Mouse (Mus musculus) heart, postnatal 0 days (tissue): ENCODE data around the gene Hk2.

ENCODE experiments used
- CTCF ChIP-seq: IDR thresholded peaks from 2 replicates; pipeline ENCODE4 v1.5.1; 2016; ENCODE audit warnings: antibody characterized with exemption, control low read depth, low read depth
- EP300 ChIP-seq: IDR thresholded peaks from 2 replicates; pipeline ENCODE4 v1.6.1; 2016; ENCODE audit warnings: antibody characterized with exemption, low read depth

- no peak for TF ChIP-seq EP300
- TF ChIP-seq CTCF: no peak
Observed at GRCm38 (mm10) chr6:82780802-82781393, 6.6 kb upstream of the Hk2 start.
